Mouse (Mus musculus) gastrocnemius, postnatal 4 days (tissue): ENCODE data around the gene Trak1. TPM values are rescaled to one million over a fixed set of nuclear protein-coding genes. Genes with fewer than 3 reads are reported as not detected.
A peak's percentile ranks its signal among the peaks of the same experiment; 100 is the strongest.

Experiments used
- DNase-seq, 2 experiments: peaks; one replicate each; pipeline ENCODE4 v3.0.0; 2021 to 2022; ENCODE audit warnings: low spot score in 2 of 2, mixed read lengths in 2 of 2
- total RNA-seq, 2 experiments: library from RNA; stranded (reverse); gene quantifications; 2 replicates each; pipeline ENCODE4 v1.2.3; 2021

Gene Trak1
- total RNA-seq, 2 experiments from 2014 or later = 193 to 204 TPM

GRCm38 (mm10) chr9:121344344-121344743 lies 47.0 kb downstream of the Trak1 start:
- no peak for DNase-seq

- no peak for DNase-seq
Observed at GRCm38 (mm10) chr9:121345427-121346130, 48.3 kb downstream of the Trak1 start.

- peak in 1 of 2 experiments; percentile 60 for DNase-seq
Observed at GRCm38 (mm10) chr9:121346635-121347034, 49.3 kb downstream of the Trak1 start.

- DNase-seq = peak; percentile 49 to 81
Observed at GRCm38 (mm10) chr9:121347981-121348380, 50.7 kb downstream of the Trak1 start.

GRCm38 (mm10) chr9:121348476-121348875 lies 51.2 kb downstream of the Trak1 start:
- no peak for DNase-seq

GRCm38 (mm10) chr9:121349111-121349510 lies 51.8 kb downstream of the Trak1 start:
- DNase-seq = no peak

- DNase-seq = no peak
Observed at GRCm38 (mm10) chr9:121350601-121351000, 53.3 kb downstream of the Trak1 start.

GRCm38 (mm10) chr9:121351388-121352078 lies 54.2 kb downstream of the Trak1 start:
- DNase-seq = no peak

- DNase-seq = peak in 1 of 2 experiments; percentile 50
Observed at GRCm38 (mm10) chr9:121352131-121352606, 54.9 kb downstream of the Trak1 start.

GRCm38 (mm10) chr9:121352726-121353125 lies 55.4 kb downstream of the Trak1 start:
- no peak for DNase-seq

GRCm38 (mm10) chr9:121354792-121355390 lies 57.6 kb downstream of the Trak1 start:
- DNase-seq = no peak

- peak in 1 of 2 experiments; percentile 69 for DNase-seq
Observed at GRCm38 (mm10) chr9:121355431-121356141, 58.3 kb downstream of the Trak1 start.

GRCm38 (mm10) chr9:121357102-121357501 lies 59.8 kb downstream of the Trak1 start:
- no peak for DNase-seq

- DNase-seq = no peak
Observed at GRCm38 (mm10) chr9:121357582-121358275, 60.4 kb downstream of the Trak1 start.

- DNase-seq = no peak
Observed at GRCm38 (mm10) chr9:121358418-121358817, 61.1 kb downstream of the Trak1 start.

GRCm38 (mm10) chr9:121359266-121359972 lies 62.1 kb downstream of the Trak1 start:
- no peak for DNase-seq

- no peak for DNase-seq
Observed at GRCm38 (mm10) chr9:121360327-121360954, 63.1 kb downstream of the Trak1 start.

- DNase-seq = no peak
Observed at GRCm38 (mm10) chr9:121361010-121361409, 63.7 kb downstream of the Trak1 start.

GRCm38 (mm10) chr9:121363932-121364331 lies 66.6 kb downstream of the Trak1 start:
- no peak for DNase-seq
